Comparison of ENCODE assay signal across 24 mouse cellular contexts in the genomic region with DNA sequence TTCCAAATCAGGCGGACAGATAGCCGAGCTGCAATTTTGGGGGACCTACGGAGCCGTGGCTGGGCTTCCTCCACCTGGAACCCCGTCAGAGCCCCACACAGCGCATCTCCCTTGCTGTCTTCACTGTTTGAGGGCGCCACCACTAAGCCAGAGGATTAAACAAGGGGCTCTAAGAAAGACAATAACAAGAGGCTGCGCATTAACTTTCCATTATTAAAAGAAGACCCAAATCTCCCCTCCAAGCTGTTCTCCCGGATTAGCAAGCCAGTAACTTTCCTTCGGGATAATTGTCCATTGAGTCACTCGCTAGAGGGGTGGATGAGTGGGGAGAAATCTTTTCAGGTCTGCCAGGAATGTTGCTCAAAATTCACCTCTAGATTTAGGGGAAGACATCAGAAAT. TPM values are rescaled to one million over a fixed set of nuclear protein-coding genes. Genes with fewer than 3 reads are reported as not detected.
A peak's percentile ranks its signal among the peaks of the same experiment; 100 is the strongest.
DNase-seq lines count a peak whose midpoint lies in the region; ATAC-seq lines count a peak whose summit lies in the region.
"Had no signal": no experiment of that assay in that cellular context is flagged by ENCODE, and none has a peak within 500 bp of the region (broad histone marks: within the 10 kb centered on the region; RNA-seq: fewer than 3 reads in every experiment).

No protein-coding gene starts in this region.

- peaks cover 62% of the 10 kb centered on the region for H3K27me3 ChIP-seq in intestine, embryonic 14.5 days (replicated peaks; ENCODE audit: control insufficient read depth, insufficient read depth, low read length)
- H3K27me3 ChIP-seq in intestine, embryonic 15.5 days (replicated peaks) = peaks cover 57% of the 10 kb centered on the region
- peaks cover 46% of the 10 kb centered on the region for H3K27me3 ChIP-seq in midbrain, embryonic 11.5 days (ENCODE audit: control insufficient read depth, insufficient read depth, low read length)
- peaks cover 44% of the 10 kb centered on the region for H3K27me3 ChIP-seq in midbrain, embryonic 16.5 days (ENCODE audit: control insufficient read depth, insufficient read depth, low read depth, low read length)

- H3K9me3 ChIP-seq in intestine, embryonic 14.5 days (ENCODE audit: control insufficient read depth, low read length) = no peaks in the 10 kb centered on the region
- H3K9me3 ChIP-seq in intestine, embryonic 15.5 days = no peaks in the 10 kb centered on the region
- H3K9me3 ChIP-seq in midbrain, embryonic 11.5 days (ENCODE audit: control insufficient read depth, low read length) = no peaks in the 10 kb centered on the region
- no peaks in the 10 kb centered on the region for H3K9me3 ChIP-seq in midbrain, embryonic 16.5 days (replicated peaks; ENCODE audit: control insufficient read depth, low read length, poor library complexity, severe bottlenecking)
- H3K9me3 ChIP-seq: embryonic facial prominence, embryonic 10.5 days; embryonic facial prominence, embryonic 12.5 days; forebrain, embryonic 13.5 days; forebrain, embryonic 15.5 days had no signal

- no peak overlapping the region for H3K4me2 ChIP-seq in intestine, embryonic 14.5 days (ENCODE audit: low read length)
- H3K4me2 ChIP-seq in intestine, embryonic 15.5 days (replicated peaks) = no peak overlapping the region
- H3K4me2 ChIP-seq in midbrain, embryonic 11.5 days = no peak overlapping the region
- no peak overlapping the region for H3K4me2 ChIP-seq in midbrain, embryonic 16.5 days (ENCODE audit: low read length)
- H3K4me2 ChIP-seq: embryonic facial prominence, embryonic 12.5 days; forebrain, embryonic 13.5 days; forebrain, embryonic 15.5 days had no signal

- no peak for ATAC-seq in intestine, embryonic 14.5 days (replicated peaks; ENCODE audit: low FRiP score, low TSS enrichment, low read depth)
- ATAC-seq in intestine, embryonic 15.5 days = no peak
- no peak for ATAC-seq in midbrain, embryonic 11.5 days (ENCODE audit: low FRiP score)
- no peak for ATAC-seq in midbrain, embryonic 16.5 days
- ATAC-seq: activated CD4-positive, CD25-positive, alpha-beta regulatory T cell, adult 4 months; forebrain, embryonic 13.5 days; forebrain, embryonic 15.5 days; Patski had no signal

- no peaks in the 10 kb centered on the region for H3K4me1 ChIP-seq in intestine, embryonic 14.5 days (replicated peaks; ENCODE audit: control insufficient read depth, insufficient read depth, low read length)
- 0 out of 2 replicates have a peak, but pooled peaks cover 5% of the 10 kb centered on the region for H3K4me1 ChIP-seq in intestine, embryonic 15.5 days (replicated peaks)
- peaks cover 8% of the 10 kb centered on the region; the same call in 1 of the 2 replicates for H3K4me1 ChIP-seq in midbrain, embryonic 11.5 days (ENCODE audit: control insufficient read depth, insufficient read depth, low read length)
- H3K4me1 ChIP-seq in midbrain, embryonic 16.5 days (ENCODE audit: control insufficient read depth, insufficient read depth, low read length) = peaks cover 11% of the 10 kb centered on the region

- WGBS in intestine, embryonic 14.5 days = 14% methylated on average over 11 of the region's 11 CpGs
- WGBS in intestine, embryonic 15.5 days = 7% methylated on average over 11 of the region's 11 CpGs
- 3% methylated on average over 11 of the region's 11 CpGs for WGBS in midbrain, embryonic 11.5 days
- whole genome bisulfite sequencing in midbrain, embryonic 16.5 days = 2% methylated on average over 11 of the region's 11 CpGs

- H3K4me3 ChIP-seq in intestine, embryonic 14.5 days (ENCODE audit: low read depth, low read length) = no peak overlapping the region
- H3K4me3 ChIP-seq in intestine, embryonic 15.5 days (replicated peaks) = no peak overlapping the region
- no peak overlapping the region for H3K4me3 ChIP-seq in midbrain, embryonic 11.5 days (ENCODE audit: low read depth, low read length)
- H3K4me3 ChIP-seq in midbrain, embryonic 16.5 days (ENCODE audit: low read depth, low read length) = no peak overlapping the region
- H3K4me3 ChIP-seq: embryonic facial prominence, embryonic 10.5 days; embryonic facial prominence, embryonic 12.5 days; forebrain, embryonic 13.5 days; forebrain, embryonic 15.5 days had no signal

- H3K27ac ChIP-seq in intestine, embryonic 14.5 days (ENCODE audit: low read depth) = no peak overlapping the region
- no peak overlapping the region for H3K27ac ChIP-seq in intestine, embryonic 15.5 days
- H3K27ac ChIP-seq in midbrain, embryonic 11.5 days (ENCODE audit: low read depth, low read length) = no peak overlapping the region
- no peak overlapping the region for H3K27ac ChIP-seq in midbrain, embryonic 16.5 days (ENCODE audit: low read length)
- H3K27ac ChIP-seq: embryonic facial prominence, embryonic 10.5 days; embryonic facial prominence, embryonic 12.5 days; forebrain, embryonic 13.5 days; forebrain, embryonic 15.5 days had no signal

- DNase-seq in intestine, embryonic 14.5 days (ENCODE audit: low spot score) = peak; percentile 42
- DNase-seq in midbrain, embryonic 11.5 days (ENCODE audit: low spot score, missing footprints) = peak; percentile 85
- peak; percentile 12 for DNase-seq in Muller cell, postnatal 12 days (ENCODE audit: inconsistent ontology term)
- DNase-seq in layer of hippocampus, postnatal 10 days (ENCODE audit: low spot score in 2 of 2) = no peak
- DNase-seq: adrenal gland, adult 8-10 months; adrenal gland, postnatal 14 days; adrenal gland, postnatal 36 days; cerebellum, adult 11-12 months; cerebellum, adult 2 months; cerebellum, adult 9-10 months; cerebellum, postnatal 10 days; cerebellum, postnatal 25 days had no signal

- H3K9ac ChIP-seq in intestine, embryonic 14.5 days (ENCODE audit: low read length) = no peak overlapping the region
- no peak overlapping the region for H3K9ac ChIP-seq in intestine, embryonic 15.5 days
- no peak overlapping the region for H3K9ac ChIP-seq in midbrain, embryonic 11.5 days (ENCODE audit: low read length)
- no peak overlapping the region for H3K9ac ChIP-seq in midbrain, embryonic 16.5 days (ENCODE audit: low read depth, low read length)
- H3K9ac ChIP-seq: embryonic facial prominence, embryonic 12.5 days; forebrain, embryonic 13.5 days; forebrain, embryonic 15.5 days had no signal

- no peaks in the 10 kb centered on the region for H3K36me3 ChIP-seq in intestine, embryonic 14.5 days (ENCODE audit: control insufficient read depth, insufficient read depth, low read length)
- no peaks in the 10 kb centered on the region for H3K36me3 ChIP-seq in intestine, embryonic 15.5 days
- H3K36me3 ChIP-seq in midbrain, embryonic 11.5 days (ENCODE audit: control insufficient read depth, insufficient read depth, low read length) = no peaks in the 10 kb centered on the region
- no peaks in the 10 kb centered on the region for H3K36me3 ChIP-seq in midbrain, embryonic 16.5 days (ENCODE audit: control insufficient read depth, insufficient read depth, low read length)
- H3K36me3 ChIP-seq: embryonic facial prominence, embryonic 10.5 days; embryonic facial prominence, embryonic 12.5 days; forebrain, embryonic 15.5 days had no signal

RNA-seq across cellular contexts. Expression of a gene that starts 1.1 kb away (rescaled TPM):
- polyA plus RNA-seq in intestine, embryonic 14.5 days (2014; fragmentation: Nextera tagmentation; extraction: Ambion mirVana) = not detected in 2 replicates
- not detected in 2 replicates for polyA plus RNA-seq in intestine, embryonic 15.5 days (2015; fragmentation: Nextera tagmentation; extraction: Ambion mirVana)
- polyA plus RNA-seq in midbrain, embryonic 11.5 days (2014; fragmentation: Nextera tagmentation; extraction: Ambion mirVana) = 0.31 and 0.33 TPM in 2 replicates
- polyA plus RNA-seq in midbrain, embryonic 16.5 days (2015; fragmentation: Nextera tagmentation; extraction: Ambion mirVana) = 0.06 and 0.07 TPM in 2 replicates
- total RNA-seq in layer of hippocampus, postnatal 10 days (2021) = under 1 TPM; 0.09 to 0.30 TPM
- total RNA-seq: adrenal gland, adult 18-20 months; adrenal gland, adult 8-10 months; adrenal gland, postnatal 14 days; adrenal gland, postnatal 36 days; MEL had no signal
- polyA plus RNA-seq: activated CD4-positive, CD25-positive, alpha-beta regulatory T cell, adult 4 months; C2C12; cerebellum, adult 2 months; embryonic facial prominence, embryonic 12.5 days; embryonic facial prominence, embryonic 14.5 days; forebrain, embryonic 15.5 days; Patski had no signal

RNA-seq across cellular contexts. Expression of a gene that starts 21.9 kb away (rescaled TPM):
- polyA plus RNA-seq in intestine, embryonic 14.5 days (2014; fragmentation: Nextera tagmentation; extraction: Ambion mirVana) = 18.2 and 19.7 TPM in 2 replicates
- polyA plus RNA-seq in intestine, embryonic 15.5 days (2015; fragmentation: Nextera tagmentation; extraction: Ambion mirVana) = 20.4 and 24.6 TPM in 2 replicates
- polyA plus RNA-seq in midbrain, embryonic 11.5 days (2014; fragmentation: Nextera tagmentation; extraction: Ambion mirVana) = 20.5 and 21.5 TPM in 2 replicates
- polyA plus RNA-seq in midbrain, embryonic 16.5 days (2015; fragmentation: Nextera tagmentation; extraction: Ambion mirVana) = 15.6 and 20.5 TPM in 2 replicates
- total RNA-seq in layer of hippocampus, postnatal 10 days (2021) = 10 to 100 TPM; 19.5 to 21.9 TPM
- polyA plus RNA-seq: C2C12 had no signal

RNA-seq across cellular contexts. Expression of a gene that starts 58.6 kb away (rescaled TPM):
- polyA plus RNA-seq in intestine, embryonic 14.5 days (2014; fragmentation: Nextera tagmentation; extraction: Ambion mirVana) = 28.0 and 30.5 TPM in 2 replicates
- 26.5 and 28.3 TPM in 2 replicates for polyA plus RNA-seq in intestine, embryonic 15.5 days (2015; fragmentation: Nextera tagmentation; extraction: Ambion mirVana)
- 24.7 and 26.7 TPM in 2 replicates for polyA plus RNA-seq in midbrain, embryonic 11.5 days (2014; fragmentation: Nextera tagmentation; extraction: Ambion mirVana)
- polyA plus RNA-seq in midbrain, embryonic 16.5 days (2015; fragmentation: Nextera tagmentation; extraction: Ambion mirVana) = 75.3 and 85.7 TPM in 2 replicates
- total RNA-seq in layer of hippocampus, postnatal 10 days (2021) = 10 to 100 TPM; 73.1 to 74.9 TPM

Comparison
In these comparisons a context has a peak if more than half of its experiments do, and no peak if none do; other contexts are left out.
1. DNase-seq: peak in intestine, embryonic 14.5 days (single experiment), midbrain, embryonic 11.5 days (single experiment) and Muller cell, postnatal 12 days (single experiment); none in layer of hippocampus, postnatal 10 days (0 of 2).